Mouse (Mus musculus) left cerebral cortex, adult 8-10 months (tissue): ENCODE results near the gene Arhgap31. TPM values are rescaled to one million over a fixed set of nuclear protein-coding genes. Genes with fewer than 3 reads are reported as not detected.
"Not testable (repeated sequence)": the region's sequence is repeated elsewhere in the genome, so short reads cannot be mapped to it uniquely, and the experiment has no call there.

Experiments used
- DNase-seq, 2 experiments: peaks; one replicate each; pipeline ENCODE4 v3.0.0; 2022; ENCODE audit warnings: low spot score in 2 of 2
- total RNA-seq, 4 experiments: library from RNA; stranded (reverse); gene quantifications; 2 replicates each; pipeline ENCODE4 v1.2.4; 2022

Arhgap31 gene
- total RNA-seq, 4 experiments from 2014 or later: 16.6 to 20.1 (median 18.3) TPM

DNA sequence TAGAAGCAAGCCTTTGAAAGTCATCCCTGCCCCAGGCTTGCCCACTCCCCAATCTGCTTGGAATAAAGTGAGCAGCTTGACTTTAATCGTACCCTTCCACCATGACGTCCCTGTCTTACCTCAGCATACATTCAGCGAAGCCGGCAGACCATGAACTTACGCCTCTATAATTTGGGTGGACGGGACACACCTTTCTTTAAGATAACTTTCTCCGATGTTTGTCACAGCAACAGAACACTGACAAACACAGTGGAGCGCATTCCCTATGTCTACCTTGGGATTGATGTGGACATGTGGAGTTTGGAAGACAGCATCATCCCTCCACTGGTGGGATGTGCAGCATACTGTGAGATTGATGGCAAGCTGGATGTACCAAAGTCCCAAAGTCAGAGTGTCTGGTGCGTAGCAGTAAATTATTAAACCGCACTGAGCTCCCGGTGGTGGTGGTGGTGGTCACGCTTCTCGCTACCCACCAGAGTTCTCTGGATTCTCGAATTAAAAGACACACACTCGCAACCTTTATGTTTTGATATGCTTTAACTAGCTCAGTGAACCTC is 15.6 kb upstream of the Arhgap31 start:
- DNase-seq: no peak

DNA sequence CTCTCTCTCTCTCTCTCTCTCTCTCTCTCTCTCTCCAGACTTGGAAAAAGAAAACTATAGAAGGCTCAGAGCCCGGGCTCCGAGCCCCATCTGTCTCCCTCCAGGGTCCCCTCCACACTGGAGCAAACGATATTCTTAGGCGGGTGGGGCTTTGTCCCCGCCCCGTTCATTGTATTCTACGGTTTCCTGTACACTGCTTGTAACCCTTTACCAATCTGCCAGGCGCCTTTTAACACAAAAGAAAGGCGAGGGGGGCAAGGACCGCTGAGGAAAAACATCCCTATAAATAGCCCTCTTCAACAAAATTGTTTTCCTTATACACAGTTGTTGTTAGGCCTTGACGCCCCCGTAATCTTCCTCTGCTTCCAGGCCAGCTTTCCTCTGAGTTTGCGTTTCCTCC is 11.9 kb upstream of the Arhgap31 start:
- no peak for DNase-seq

DNA sequence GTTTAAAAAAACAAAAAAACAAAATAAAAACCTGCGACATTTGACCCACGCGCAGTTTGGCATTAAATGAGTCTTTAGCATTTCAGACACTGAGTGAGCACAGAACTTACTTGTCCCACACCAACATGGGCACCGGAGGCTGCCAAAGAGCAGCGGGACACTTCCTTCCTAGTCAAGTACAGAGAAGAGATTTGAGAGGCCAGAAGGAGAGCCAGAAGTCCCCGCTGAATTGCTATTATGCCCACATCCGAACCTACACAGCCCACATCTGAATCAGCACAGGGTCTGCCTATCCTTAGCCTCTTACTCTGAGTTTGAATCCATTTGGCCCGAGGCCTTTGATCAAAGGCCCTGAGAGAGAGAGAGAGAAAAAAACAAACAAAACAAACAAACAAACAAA is 11.2 kb upstream of the Arhgap31 start:
- DNase-seq: no peak

DNA sequence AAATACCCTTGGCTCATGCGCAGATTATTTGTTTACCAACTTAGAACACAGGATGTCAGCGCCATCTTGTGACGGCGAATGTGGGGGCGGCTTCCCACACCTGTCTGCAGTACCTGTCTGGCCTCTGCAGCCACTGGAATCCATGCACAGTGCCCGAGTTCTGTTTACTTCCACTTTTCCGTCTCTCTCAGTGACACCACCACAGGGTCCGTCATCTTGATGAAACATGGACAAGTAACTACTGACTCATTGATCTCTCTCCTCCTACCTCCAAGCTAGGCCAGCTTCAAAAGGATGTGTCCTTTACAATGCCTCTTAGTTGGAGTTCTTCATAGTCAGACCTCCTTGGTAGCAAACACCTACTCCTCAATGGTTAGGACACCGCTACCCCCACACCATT is 8.3 kb upstream of the Arhgap31 start:
- DNase-seq: no peak

DNA sequence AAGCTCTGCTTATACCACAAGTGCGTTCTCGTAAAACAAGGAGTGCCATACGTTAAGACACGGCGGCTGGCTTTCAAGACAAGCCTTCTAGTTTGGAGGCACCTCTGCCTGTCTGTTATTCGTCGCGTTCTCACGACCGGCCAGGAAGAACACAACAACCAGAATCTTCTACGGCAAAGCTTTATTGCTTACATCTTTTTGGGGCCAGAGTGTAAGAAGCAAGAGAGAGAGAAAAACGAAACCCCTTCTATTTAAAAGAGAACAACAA is 1.1 kb upstream of the Arhgap31 start:
- not testable (repeated sequence) for DNase-seq

DNA sequence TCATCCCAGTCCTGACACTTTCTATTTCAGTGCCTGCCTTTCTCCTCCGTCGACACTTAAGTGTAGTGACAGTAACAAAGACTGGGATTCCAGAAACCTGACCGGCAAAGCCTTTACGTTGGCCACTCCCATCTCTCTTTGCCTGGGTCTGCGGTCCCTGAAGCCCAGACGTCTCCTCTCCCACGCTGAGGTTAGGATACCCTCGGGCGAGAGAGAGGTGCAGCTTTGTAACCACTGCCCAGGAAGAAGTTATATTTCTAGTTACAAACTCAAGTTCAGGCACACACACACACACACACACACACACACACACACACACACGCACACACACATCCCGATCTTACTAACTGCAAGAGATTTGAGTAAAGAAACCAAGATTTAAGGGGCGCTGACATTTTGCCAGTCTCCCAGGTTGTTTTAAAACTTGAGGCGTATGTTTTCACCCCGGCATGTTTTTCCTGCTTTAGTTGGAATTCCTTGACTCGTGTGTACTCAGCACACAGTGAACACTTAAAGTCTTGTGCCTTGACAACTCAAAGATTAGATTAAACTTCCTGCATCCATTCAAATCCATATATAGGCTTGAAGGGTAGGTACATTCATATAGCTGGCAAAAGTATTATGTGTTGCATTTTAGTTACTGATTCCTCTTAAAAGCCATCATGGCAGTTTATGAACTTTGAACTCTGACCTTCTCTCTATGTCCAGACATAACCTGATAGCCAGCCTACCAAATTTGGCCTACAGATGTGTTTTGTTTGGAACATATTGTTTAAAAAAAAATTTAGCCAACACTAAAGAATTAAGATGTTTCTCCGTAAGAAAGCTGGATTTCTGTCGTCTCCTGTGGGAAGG is 557 bp upstream of the Arhgap31 start:
- no peak for DNase-seq

DNA sequence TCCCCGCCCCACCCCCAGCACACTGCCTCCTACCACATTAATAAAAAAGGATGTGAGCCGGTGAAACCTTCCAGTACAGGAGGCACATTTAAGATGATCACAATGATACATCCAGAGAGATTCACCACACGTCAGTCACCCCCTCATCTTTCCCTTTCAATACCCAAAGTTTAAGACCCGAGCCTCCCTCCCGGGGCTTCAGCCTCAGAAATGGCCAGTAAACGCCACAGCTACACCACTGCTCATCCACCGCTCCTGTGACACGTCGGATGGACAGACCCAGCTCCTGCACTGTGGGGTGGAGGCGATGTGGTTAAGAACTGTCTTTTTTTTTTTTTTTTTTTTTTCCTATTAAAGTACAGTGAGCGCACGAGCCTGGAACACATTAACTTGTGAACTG is 969 bp downstream of the Arhgap31 start:
- no peak for DNase-seq

DNA sequence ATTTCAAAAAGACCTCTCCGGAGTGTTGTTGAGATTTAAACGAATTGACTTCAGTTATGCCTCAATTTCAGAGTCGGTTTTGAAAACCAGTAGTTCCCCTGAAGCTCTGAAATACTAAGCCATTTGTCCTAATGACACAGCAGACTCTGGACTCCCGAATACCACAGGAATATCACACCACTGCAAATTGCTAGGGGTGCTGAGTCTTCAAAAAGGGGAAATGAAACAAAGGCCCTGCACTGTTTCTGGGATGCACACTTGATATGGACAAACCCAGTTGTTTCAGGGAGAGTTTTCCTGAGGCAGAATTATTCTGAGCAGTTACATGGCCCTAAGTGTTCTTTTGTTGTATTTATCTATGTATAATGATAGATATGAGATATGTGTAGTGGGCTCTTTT is 1.8 kb downstream of the Arhgap31 start:
- no peak for DNase-seq

DNA sequence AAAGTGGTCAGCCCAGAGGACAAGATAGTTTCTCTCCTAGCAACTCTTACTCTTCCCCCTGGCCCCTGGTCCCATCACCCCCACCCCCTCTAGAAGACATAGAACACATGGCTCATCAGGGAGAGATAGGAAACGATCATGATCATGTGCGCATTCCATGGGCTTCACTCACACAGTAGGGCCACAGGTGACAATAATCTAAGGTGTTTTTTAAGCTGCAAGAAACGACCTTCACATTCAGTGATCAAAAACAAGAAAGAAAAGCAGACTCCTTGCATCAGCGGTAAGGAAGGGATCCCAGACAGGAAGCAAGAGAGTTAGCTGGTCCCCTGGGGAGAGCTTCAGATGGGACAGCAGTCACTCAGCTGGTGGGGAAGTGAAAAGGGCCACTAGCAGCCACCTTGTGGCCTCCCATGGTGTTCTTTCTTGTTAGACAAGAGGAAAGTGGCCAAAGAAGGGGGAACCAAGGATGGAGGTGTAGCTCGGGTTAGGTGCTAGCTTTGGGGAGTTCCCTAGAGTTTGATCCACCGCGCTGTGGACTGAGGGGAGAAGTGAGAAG is 4.0 kb downstream of the Arhgap31 start:
- no peak for DNase-seq

DNA sequence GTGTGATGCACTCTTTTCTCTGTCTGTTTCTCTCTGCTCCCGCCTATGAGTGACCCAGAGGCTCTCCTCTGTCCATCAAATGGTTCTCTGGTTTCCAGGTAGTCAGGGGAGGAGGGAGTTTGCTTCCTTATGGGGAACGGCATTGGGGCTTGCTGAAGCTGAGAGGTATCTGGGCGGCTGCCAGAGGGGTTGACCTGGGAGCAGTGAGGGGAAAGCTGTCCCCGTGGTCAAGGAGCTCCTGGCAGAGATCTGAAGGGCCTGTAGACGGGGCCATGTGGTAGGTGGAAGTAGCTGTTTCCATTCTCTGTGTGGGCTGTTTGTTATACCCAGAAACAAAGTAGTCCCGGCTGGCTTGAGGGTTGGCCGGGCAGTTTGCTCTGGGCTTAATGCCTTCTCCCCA is 6.3 kb downstream of the Arhgap31 start:
- DNase-seq: no peak

DNA sequence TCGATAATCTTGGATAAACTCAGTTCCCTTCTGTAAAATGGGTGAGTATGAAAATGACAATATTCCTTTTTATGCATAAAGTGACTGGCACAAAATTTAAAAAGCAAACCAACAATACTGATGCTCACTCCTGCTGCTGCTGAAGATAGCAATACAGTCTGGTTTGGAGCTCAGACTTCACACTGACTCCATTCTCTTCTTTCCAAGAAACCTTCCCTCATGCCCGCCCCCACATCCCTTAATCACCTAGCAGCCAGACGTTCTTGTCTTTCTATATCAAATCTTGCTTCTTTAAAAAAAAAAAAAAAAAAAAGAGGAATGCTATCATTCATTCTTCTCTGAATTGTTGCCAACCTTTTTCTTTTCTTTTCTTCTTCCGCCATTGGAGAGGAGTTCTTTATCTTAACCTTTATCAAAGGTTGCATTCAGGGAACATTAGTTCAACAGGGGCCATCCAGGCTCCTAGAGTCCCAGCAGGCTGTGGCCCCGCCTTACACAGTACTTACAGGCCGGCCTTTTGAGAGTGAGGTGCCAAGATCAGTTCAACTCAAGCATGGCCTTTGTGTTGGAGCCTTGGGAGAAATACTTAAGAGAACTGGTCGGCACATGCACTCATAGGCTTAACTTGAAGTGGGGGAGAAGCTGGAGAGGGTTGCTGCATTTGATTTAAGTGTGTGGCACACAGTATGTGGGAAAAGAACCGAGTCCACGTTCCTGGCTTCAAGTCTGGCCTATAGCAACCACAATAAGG is 7.4 kb downstream of the Arhgap31 start:
- no peak for DNase-seq

DNA sequence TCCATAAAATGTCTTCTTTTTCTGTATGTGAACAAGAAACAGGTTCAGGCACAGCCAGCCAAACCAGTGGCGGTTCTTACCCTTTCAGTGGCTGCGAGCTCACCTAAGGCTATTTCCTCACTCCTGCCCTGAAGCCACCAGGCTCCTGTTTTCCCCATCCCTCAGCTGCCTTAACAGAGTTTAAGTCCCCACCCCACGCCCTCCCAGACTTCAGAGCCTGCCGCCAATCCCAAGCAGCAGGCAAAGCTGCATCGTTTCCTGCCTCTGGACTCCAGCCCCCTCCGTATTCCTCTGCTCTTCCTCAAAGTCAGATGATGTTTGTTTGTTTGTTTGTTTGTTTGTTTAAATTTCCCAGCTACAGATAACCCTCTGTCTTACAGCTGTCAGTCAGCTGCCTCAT is 9.6 kb downstream of the Arhgap31 start:
- no peak for DNase-seq

DNA sequence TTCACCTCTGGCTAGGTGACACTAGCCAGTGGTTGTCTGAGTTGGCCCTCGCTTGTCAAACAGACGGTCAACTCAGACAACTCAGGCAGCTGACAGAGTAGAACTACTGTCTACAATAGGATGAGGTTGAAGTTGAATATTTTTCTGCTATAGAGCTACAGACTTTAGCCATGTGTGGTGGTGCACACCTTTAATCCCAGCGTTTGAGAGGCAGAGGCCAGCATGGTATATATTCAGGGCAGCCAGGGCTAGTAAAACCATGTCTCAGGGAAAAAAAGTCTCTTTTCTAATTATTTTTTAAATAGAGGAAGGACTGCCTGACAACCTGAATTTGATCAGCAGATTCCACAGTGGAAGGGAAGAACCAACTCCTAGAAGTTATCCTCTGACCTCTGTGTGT is 10.8 kb downstream of the Arhgap31 start:
- DNase-seq: no peak

DNA sequence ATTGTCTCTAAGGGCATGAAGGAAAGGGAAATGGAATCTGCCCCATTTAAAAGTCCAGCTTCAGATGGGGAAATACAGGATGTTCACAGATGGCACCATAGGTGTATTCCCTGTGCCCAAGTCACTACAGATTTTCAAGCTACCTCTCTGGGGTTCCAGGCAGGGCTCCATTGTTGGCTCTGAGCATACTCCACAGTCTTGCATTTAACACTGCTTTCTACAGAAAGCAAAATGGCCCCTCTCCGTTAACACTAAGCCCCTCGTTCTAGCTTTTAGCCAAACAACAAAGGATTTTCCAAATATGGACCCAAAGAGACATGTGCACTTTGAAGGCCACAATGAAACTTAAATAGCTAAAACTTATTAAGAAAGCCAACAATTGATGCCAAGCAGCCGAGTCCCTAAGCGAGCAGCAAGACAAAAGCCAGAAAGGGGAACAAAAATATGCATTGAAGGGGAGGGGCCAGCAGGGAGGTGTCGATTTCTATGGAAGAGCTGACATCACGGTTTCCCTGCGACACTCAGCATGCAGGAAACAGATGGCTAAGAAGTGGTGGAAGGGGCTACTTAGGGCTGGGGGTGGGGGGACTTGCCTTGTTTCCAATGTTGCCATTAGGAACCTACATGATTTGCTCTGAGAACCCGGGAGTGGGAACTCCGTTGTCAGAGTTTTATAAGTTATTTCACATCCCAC is 11.4 kb downstream of the Arhgap31 start:
- DNase-seq: no peak

DNA sequence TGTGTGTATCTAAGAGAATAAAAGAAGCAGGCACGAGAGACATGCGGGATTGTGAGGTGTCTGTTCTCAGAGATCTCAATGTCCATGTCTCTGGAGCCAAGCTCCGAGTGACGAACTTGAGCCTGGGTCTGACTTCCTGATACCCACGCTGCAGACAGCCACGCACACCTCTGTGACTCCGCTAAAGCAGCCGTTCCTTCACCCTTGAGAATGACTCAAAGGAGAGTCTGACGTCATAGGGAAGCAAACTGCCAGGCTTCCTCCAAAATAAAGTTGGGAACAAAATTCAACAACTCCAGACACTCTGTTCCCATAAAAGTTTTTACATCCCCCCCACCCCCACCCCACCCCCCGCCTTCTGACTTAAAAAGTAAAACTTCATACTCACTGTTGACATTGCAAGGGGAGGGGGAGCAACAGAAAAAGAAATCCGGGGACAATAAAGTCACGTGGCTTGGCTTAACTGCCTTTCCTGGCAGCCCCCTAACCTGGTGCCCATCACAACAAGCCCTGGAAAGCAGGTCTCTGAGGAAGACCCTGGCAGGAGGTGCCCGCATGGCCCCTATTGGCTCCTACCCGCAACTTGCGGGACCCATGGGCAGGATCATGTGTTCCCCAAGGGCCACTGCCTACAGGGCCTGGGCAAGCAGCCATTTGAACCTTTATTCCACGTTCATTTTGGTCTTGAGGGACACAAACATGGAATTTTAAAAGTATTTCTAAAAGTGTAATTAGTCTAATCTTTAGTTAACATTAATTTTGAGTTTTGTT is 12.5 kb downstream of the Arhgap31 start:
- no peak for DNase-seq

DNA sequence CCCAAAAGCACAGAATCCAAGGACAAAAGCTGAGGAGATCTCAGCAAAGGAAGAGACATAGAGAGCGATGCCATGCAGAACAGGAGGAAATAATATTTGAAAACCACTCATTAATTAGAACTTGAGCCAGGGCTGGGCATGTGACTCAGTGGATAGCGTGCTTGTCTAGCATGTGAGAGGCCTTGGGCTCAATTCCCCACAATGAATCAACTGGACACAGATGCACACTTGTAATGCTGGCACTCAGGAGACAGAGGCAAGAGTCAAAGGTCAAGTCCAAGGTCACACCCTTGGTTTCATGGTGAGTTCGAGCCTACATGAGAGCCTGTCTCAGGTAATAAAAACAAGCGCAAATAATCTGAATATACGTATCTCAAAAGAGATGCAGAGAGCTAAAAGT is 15.5 kb downstream of the Arhgap31 start:
- DNase-seq: no peak

DNA sequence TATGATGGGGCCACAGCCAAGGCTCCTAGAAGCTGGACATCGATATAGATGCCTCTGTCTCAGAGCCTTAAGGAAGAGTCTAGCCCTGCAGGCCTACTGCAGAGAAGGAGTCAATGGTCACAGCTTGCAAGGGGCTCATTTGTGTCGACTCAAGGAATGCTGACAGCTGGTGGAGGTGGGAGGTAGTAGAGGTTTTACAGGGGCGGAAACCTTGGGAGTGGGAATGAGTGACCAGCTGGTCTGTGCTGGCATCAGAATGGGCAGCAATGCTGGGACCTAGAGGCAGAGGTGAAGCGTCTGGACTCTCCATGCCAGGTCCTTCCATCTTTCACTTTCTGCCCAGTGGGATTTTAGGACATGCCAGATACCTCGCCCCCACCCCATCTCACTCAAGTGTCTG is 17.5 kb downstream of the Arhgap31 start:
- no peak for DNase-seq

DNA sequence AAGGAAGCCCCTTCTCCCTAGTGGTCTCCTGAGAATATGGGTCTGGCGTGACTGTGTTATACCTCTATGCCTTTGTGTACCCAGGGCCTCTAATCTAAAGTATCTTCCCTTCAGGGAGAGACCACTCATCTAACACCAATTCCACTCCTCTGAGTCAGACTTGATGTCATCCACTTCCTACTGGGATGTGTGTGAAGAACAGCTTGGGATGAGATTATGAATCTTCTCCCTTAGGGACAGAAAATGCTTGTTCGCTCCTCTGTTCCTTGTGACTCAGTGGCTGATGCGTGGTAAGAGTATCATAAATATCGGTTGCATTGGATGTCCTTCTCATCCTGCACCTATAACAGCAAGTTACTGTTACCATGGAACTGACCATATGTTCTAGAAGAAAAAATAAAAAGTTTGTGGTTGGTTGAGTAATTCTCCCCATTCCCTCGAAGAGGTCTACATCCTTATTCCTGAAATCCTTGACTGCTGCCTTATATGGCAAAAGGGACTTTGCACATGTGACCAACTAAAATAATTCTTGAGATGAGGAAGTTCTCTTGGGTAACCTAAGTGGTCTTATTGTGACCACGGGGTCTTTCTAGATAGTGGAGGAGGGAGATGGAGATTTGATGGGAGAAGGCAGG is 18.1 kb downstream of the Arhgap31 start:
- no peak for DNase-seq

DNA sequence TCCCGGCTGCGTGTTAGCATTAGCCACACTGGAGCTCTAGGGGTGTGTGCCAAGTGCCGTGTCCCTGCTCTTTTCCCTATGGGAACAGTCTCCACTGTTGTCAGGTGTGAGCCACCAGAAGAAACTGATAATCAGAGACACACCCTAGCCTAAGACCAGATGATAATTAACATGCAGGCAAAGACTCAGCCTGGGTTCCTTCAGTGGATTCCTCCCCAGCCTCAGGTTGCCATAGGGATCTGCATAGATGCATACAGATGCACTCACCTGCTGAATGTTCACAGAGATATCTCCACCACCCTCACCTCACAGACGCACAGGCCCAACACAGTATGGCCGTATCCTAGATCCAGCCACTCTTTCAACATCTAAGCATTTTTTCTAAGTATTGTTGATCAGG is 22.6 kb downstream of the Arhgap31 start:
- DNase-seq: no peak

DNA sequence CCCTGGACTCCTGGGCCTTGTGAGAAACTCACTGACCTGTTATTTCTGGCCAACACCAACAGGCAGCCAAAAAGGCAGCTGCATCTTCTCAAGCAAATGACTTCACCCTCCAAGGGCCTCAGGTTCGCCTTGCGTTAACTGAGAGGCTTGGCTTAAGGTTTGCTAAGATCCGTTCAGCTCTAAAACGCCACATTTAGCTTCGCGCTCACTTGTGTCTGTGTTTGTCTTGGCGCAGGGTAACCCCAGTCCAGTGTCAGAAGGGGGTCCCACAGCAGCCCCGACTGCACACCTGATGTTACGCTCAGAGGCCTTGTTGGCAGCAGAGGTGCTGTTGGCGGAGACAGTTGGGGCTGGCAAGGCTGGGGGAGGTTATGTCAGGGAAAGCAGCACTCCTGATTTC is 23.3 kb downstream of the Arhgap31 start:
- DNase-seq: no peak
